Mouse (Mus musculus): ENCODE results near the gene Scarb1. TPM values are rescaled to one million over a fixed set of nuclear protein-coding genes. Genes with fewer than 3 reads are reported as not detected.

Scarb1 gene
- total RNA-seq, 2 experiments from 2014 or later: 29.6 to 35.2 TPM

GRCm38 (mm10) chr5:125249187-125249586 is 91.7 kb downstream of the Scarb1 start:
- no peak for DNase-seq (ENCODE audit: low spot score)
- intact Hi-C loops (cut with DNase I): no loop called here

- no peak for DNase-seq (ENCODE audit: low spot score)
- intact Hi-C loops (cut with DNase I): no loop called here
These were observed 94.2 kb downstream of the Scarb1 start for GRCm38 (mm10) chr5:125246711-125247110.

DNA sequence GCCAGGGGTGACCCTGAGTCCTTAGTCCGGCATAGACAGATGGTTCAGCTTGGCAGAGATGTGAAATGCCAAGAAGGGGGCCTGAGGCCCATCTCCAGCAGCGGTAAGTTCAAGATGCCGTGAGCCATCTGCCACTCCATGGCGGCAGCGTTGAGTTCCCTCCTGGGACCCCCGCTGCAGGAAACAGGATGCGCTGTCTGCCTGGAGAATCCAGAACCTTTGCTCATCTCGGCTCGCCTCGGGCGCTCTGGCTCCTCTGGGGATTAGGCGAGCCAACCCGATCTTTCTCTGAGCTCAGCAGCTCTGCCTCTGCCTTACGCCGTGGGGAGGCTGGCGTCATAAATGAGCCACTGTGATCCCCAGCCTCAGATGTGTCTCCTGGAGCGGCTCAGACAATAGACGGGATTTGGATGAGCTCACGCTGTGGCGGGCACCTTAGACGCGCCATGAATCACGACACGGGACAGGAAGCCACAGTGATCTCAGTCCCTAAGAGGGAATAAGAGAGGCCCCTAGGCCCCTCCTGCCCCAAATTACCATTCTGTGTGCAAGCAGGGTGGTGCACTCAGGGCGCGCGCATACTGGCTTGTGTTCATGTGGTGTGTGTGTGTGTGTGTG is 95.3 kb downstream of the Scarb1 start:
- DNase-seq (ENCODE audit: low spot score): peak; percentile 39
- intact Hi-C loops (cut with DNase I): no loop called here

GRCm38 (mm10) chr5:125244825-125245533 is 95.9 kb downstream of the Scarb1 start:
- DNase-seq (ENCODE audit: low spot score): no peak
- intact Hi-C loops (cut with DNase I): no loop called here

GRCm38 (mm10) chr5:125243928-125244327 is 97.0 kb downstream of the Scarb1 start:
- intact Hi-C loops (cut with DNase I): no loop called here

GRCm38 (mm10) chr5:125242111-125242510 is 98.8 kb downstream of the Scarb1 start:
- DNase-seq (ENCODE audit: low spot score): no peak
- intact Hi-C loops (cut with DNase I): no loop called here

More at GRCm38 (mm10) chr5:125243928-125244327, 97.0 kb downstream of the Scarb1 start:
- no peak for DNase-seq (ENCODE audit: low spot score)

- no peak for DNase-seq (ENCODE audit: low spot score)
- intact Hi-C loops (cut with DNase I): no loop called here
These were observed 99.3 kb downstream of the Scarb1 start for GRCm38 (mm10) chr5:125241627-125242026.

DNA sequence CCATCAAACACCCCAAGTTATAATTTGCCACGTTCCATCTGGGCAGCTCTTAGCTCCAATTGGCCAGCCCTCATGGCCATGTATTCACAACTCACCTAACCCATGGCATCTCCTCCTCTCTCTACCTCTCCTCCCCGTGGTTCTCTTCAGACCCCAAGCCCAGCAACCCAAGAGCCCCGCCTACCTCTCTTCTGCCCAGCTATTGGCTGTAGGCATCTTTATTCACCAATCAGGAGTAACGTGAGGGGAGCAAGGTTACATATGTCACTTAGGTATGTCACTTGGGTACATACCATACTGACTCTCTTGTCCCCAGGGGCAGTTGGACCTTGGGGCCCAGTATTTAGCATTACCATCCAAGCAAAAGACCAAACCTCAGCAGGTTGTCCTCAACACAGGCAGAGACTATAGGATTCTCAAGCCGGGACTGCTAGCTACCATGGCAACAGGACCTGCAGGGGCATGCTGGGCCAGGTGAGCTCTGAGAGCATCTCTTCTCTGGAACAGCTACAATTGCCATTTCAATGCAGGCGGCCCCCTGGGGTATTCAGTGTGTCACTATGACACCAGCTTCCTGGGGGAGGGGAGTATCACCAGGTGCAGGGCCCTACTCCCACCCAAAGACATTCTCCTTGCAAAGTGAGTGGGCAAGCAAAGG is 100.6 kb downstream of the Scarb1 start:
- DNase-seq (ENCODE audit: low spot score): no peak
- intact Hi-C loops (cut with DNase I): no loop called here

DNA sequence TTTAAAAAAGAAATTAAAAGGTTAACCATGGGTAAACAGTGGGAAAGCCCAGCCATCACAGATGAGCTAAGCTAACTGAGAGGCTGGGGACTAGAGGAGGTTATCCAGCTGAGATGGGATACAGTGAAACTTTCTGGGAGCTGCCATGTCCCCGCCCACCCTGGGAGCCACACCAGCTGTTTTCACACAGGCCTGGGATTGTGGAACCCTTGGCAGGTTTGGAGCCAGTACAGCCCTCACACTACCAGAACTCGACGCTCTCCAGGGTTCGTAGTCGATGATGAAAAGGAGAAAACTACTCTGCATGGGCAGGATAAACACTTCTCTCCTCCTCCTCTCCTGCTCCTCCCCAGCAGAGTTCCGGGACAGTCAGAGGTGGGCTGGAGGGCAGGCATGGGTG is 105.0 kb downstream of the Scarb1 start:
- peak; percentile 70 for DNase-seq (ENCODE audit: low spot score)
- intact Hi-C loops (cut with DNase I): no loop called here

DNA sequence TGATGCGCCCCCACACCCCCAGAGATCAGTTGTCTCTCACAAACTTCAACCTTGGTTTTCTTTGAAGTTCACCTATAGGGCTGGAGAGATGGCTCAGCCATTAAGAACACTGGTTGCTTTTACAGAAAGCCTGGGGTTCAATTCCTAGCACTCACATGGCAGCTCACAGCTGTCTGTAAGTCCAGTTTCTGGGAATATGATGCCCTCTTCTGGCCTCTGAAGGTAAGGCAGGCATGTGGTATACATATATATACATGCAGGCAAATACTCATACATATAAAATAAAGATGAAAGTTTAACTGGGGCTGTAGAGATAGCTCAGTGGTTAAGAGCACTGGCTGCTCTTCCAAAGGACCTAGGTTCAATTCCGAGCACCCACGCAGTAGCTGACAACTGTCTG is 105.5 kb downstream of the Scarb1 start:
- intact Hi-C loops (cut with DNase I): no loop called here
- no peak for DNase-seq (ENCODE audit: low spot score)

GRCm38 (mm10) chr5:125234399-125234798 is 106.5 kb downstream of the Scarb1 start:
- no peak for DNase-seq (ENCODE audit: low spot score)
- intact Hi-C loops (cut with DNase I): no loop called here

DNA sequence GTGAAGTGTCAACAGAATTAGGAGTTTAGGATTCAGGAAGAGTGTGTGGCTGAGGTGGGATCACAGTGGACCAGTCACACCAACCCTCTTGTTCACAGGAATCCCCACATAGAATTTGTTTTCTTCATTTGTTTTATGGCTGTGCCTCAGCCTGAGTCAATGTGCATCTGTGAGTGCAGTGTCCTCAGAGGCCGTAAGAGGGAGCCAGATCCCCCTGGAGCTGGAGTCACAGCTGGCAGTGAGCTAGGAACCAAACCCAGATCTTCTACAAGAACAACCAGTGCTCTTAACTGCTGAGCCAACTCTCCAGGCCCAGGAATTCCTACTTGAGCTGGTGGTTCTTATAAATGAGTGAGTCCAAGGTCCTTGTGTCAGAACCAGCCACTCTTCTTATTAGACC is 107.4 kb downstream of the Scarb1 start:
- no peak for DNase-seq (ENCODE audit: low spot score)
- intact Hi-C loops (cut with DNase I): no loop called here

- DNase-seq (ENCODE audit: low spot score): no peak
- intact Hi-C loops (cut with DNase I): no loop called here
These were observed 108.4 kb downstream of the Scarb1 start for GRCm38 (mm10) chr5:125232443-125232979.

DNA sequence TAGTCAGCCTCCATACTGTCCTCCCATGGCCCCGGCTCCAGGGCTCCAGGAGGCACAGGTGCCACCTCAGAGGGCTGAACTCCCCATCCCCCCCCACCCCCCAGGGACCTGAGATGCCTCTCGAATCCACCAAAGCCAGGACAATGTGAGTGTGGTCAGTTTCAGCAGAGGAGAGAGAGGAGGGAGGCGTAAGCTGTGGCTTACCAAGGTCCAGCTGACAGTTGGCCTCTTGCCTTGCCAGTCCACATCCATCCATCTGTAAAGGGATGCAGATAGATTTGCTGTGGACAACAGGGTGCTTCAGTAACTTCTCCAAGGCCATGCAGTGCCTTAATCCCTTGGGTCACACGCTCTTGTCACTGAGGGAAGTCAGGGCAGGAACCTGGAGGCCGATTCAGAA is 110.4 kb downstream of the Scarb1 start:
- intact Hi-C loops (cut with DNase I): no loop called here

DNA sequence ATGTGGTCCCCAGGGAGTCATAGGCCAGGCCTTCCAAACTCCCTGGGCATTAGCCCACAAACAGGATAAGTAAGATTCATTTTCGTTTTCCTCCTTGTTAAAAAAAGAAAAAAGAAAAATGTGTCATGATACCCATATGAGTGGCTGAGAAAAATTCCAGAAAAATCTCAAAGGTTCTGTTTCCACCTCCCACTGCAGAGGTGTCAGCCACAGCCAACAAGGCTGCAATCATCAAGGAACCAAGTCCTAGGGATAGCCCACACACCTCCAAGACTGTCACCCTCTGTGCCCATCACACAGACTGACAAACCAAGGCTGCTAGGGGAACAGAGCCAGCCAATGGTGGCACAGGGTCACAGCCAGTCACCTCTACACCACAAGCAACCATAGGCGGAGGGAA is 111.8 kb downstream of the Scarb1 start:
- no peak for DNase-seq (ENCODE audit: low spot score)
- intact Hi-C loops (cut with DNase I): no loop called here

More for the DNA sequence above, 110.4 kb downstream of the Scarb1 start:
- no peak for DNase-seq (ENCODE audit: low spot score)

DNA sequence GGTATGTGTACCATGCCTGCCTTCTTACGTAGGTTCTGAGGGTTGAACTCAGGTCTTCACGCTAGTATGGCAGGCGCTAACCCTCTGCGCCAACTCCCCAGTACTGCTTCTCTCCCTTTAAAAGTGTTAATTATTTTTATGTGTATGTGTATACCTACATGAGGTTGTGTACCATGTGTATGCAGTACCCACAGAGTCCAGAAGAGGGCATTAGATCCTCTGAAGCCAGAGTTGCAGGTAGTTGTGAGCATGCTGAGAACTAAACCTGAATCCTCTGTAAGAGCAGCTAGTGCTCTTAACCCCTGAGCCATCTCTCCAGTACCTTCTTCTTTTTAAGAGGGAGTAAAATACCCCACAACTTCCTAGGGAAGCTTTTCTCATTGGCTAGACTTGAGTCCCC is 113.2 kb downstream of the Scarb1 start:
- no peak for DNase-seq (ENCODE audit: low spot score)
- intact Hi-C loops (cut with DNase I): no loop called here

Other genes with a start within 250 kb of the Scarb1 start
- 10 to 100 TPM; 67.8 to 89.5 TPM for gene Ncor2, start 161.9 kb downstream of the Scarb1 start, total RNA-seq (2021)
- gene Gm10382, start 48.2 kb upstream of the Scarb1 start, total RNA-seq (2021): under 1 TPM in 1 of 2 experiments, not detected in 1; 0.22 TPM
- gene Ubc, start 49.1 kb upstream of the Scarb1 start, total RNA-seq (2021): 1,000 to 10,000 TPM in 1 of 2 experiments, 100 to 1,000 TPM in 1; 907 to 1,197 TPM
- gene Dhx37, start 93.0 kb upstream of the Scarb1 start, total RNA-seq (2021): 10 to 100 TPM; 10.2 to 10.6 TPM
- gene Bri3bp, start 100.5 kb upstream of the Scarb1 start, total RNA-seq (2021): 10 to 100 TPM; 49.0 to 57.6 TPM
- gene Aacs, start 134.7 kb upstream of the Scarb1 start, total RNA-seq (2021): 1 to 10 TPM; 3.0 to 4.1 TPM
- not detected for gene Tmem132b, start 190.7 kb upstream of the Scarb1 start, total RNA-seq (2021)

Data from heart, postnatal 25 days (tissue).